Mouse (Mus musculus) liver, adult 2 months (tissue): Measurements from ENCODE around the gene Faim. TPM values are rescaled to one million over a fixed set of nuclear protein-coding genes. Genes with fewer than 3 reads are reported as not detected.

ENCODE experiments used
- DNase-seq: peaks from one replicate; pipeline ENCODE4 v3.0.0-alpha.2; 2011; ENCODE audit warnings: low read depth, low spot score; ENCODE audit errors: extremely low read depth
- H3K27ac ChIP-seq: fragments of 200-500 bp; replicated peaks from 2 replicates; pipeline ENCODE4 v1.5.1; 2012; ENCODE audit warnings: low read depth, mild to moderate bottlenecking, control low read depth, inconsistent platforms, low read length; ENCODE audit not compliant: insufficient read depth
- H3K27me3 ChIP-seq: fragments of 200-500 bp; 2 replicates; pipeline ENCODE4 v1.6.1; 2012; ENCODE audit warnings: mild to moderate bottlenecking, moderate library complexity, low read length, inconsistent platforms; ENCODE audit not compliant: control insufficient read depth, insufficient read depth
- H3K36me3 ChIP-seq: fragments of 200-500 bp; 2 replicates; pipeline ENCODE4 v1.6.1; 2012; ENCODE audit warnings: low read length, inconsistent platforms; ENCODE audit not compliant: control insufficient read depth, insufficient read depth
- H3K4me1 ChIP-seq: fragments of 200-500 bp; 2 replicates; pipeline ENCODE4 v1.6.1; 2011; ENCODE audit warnings: low read length; ENCODE audit not compliant: control insufficient read depth, insufficient read depth
- H3K4me3 ChIP-seq: fragments of 200-500 bp; 2 replicates; pipeline ENCODE4 v1.5.1; 2011; ENCODE audit warnings: low read depth, mild to moderate bottlenecking, control low read depth, low read length, moderate library complexity; ENCODE audit not compliant: insufficient read depth
- H3K79me2 ChIP-seq: fragments of 200-500 bp; 2 replicates; pipeline ENCODE4 v1.6.1; 2012; ENCODE audit warnings: inconsistent platforms, mild to moderate bottlenecking, low read length, moderate library complexity; ENCODE audit not compliant: control insufficient read depth, insufficient read depth
- H3K9ac ChIP-seq: fragments of 200-500 bp; 2 replicates; pipeline ENCODE4 v1.6.1; 2012; ENCODE audit warnings: low read depth, mild to moderate bottlenecking, control low read depth, inconsistent platforms, low read length
- CTCF ChIP-seq: fragments of 200-500 bp; IDR thresholded peaks from 2 replicates; pipeline ENCODE4 v1.5.1; 2011; ENCODE audit warnings: low read depth, low read length, control low read depth
- POLR2A ChIP-seq: fragments of 200-500 bp; IDR thresholded peaks from 2 replicates; pipeline ENCODE4 v1.6.1; 2011; ENCODE audit warnings: low read length, control low read depth; ENCODE audit not compliant: insufficient read depth; ENCODE audit errors: extremely low read depth
- WGBS: fragments of 180-500 bp; shearing (Covaris S2); methylation state at CpG from one replicate; pipeline ENCODE4 v1.1.7; 2018; 5-methylcytosine and 5-hydroxymethylcytosine counted together
- polyA plus RNA-seq: library from polyadenylated mRNA; depleted of rRNA; stranded (reverse); fragments of >200 nt; gene quantifications from 2 replicates; pipeline ENCODE4 v1.2.3, GENCODE M21; 2012
- total RNA-seq: library from RNA; depleted of rRNA; stranded (reverse); fragments of >200 nt; gene quantifications from 2 replicates; pipeline ENCODE4 v1.2.3, GENCODE M21; 2014

Faim gene
- total and polyA plus RNA-seq, 2 experiments = 2.3 to 10.9 TPM

DNA sequence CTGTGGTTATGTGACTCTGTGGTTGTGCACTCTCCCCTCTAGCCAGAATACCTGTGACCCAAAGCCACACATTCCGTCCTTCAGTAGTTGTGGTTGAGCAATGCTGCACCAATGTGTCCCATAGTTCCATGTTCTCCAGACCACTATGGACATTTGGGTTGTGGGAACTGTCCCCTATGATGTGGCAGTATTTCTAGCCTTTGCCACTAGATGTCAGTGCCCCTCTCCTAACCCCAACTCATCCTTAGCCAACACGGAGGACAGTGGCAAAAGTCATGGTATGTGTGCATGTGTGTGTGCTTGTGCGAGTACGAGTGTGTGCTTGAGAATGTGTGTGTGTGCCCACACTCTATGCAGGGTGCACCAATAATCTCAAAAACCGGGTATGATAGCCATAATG, 9.7 kb upstream of the Faim start:
- no peak overlapping the region for H3K9ac ChIP-seq
- H3K4me3 ChIP-seq = no peak overlapping the region
- no peaks in the 10 kb centered on the region for H3K36me3 ChIP-seq
- peak; percentile 31; the same call in 1 of the 2 replicates for TF ChIP-seq CTCF
- no peak for TF ChIP-seq POLR2A
- H3K27me3 ChIP-seq = peaks cover 20% of the 10 kb centered on the region
- H3K79me2 ChIP-seq = no peaks in the 10 kb centered on the region
- H3K27ac ChIP-seq = no peak overlapping the region
- DNase-seq = no peak
- 37% methylated on average over 5 of the region's 5 CpGs for WGBS
- H3K4me1 ChIP-seq = peaks cover 6% of the 10 kb centered on the region; the same call in 1 of the 2 replicates

DNA sequence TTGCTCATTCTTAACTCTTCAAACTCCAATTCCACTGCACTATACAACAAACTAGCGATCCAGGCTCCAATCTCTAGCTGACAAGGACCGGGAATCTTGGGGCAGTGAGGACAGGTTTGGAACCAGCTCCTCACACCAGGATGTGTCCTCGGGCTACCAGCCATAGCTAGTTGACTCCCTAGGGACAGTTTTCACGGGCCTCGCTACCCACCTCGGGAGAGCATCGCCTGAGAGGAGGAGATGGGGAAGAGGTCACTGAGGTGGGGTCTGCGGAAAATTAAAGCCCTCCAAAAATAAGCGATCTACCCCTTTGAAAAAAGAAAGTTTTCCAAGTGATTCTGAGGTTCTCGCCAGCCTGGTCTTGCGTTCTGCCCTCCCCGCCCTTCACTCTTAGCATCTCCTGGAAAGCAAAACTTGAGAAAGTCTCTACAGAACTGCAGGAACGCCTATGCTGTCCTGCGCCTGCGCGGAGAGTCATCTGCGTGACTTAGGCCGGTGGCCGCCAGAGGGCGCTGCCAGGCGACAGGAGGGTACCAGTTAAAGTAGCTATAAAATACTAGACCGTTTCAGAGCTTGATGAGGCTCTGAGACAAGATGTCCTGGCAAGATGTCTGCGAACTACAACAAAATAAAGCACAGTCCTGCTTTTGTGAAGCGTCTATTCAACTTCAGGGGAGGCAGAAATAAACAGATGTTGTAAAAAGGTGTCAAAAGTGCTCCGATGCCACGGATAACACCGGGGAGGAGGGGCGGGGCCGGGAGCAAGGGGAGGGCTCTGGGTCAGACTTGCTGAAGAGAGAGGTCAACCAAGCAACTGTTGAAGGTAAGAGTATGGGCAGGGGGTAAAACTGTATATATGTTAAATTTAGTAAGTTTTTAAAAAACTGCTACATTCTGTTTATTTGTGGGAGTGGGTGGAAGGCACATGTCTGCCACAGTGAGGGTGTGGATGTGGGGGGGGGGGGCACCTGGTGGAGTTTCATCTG, 6.4 kb upstream of the Faim start:
- no peak overlapping the region for H3K27ac ChIP-seq
- no peak overlapping the region for H3K9ac ChIP-seq
- no peak overlapping the region for H3K4me3 ChIP-seq
- no peaks in the 10 kb centered on the region for H3K4me1 ChIP-seq
- peaks cover 6% of the 10 kb centered on the region; the same call in 1 of the 2 replicates for H3K27me3 ChIP-seq
- H3K79me2 ChIP-seq = no peaks in the 10 kb centered on the region
- TF ChIP-seq CTCF (peak; percentile 95), POLR2A (no peak)
- H3K36me3 ChIP-seq = no peaks in the 10 kb centered on the region
- WGBS = 8% methylated on average over 29 of the region's 29 CpGs
- DNase-seq = peak; percentile 62

GRCm38 (mm10) chr9:98986476-98987096, 413 bp downstream of the Faim start:
- TF ChIP-seq POLR2A (no peak), CTCF (no peak)
- Histone ChIP-seq H3K27ac (no peak overlapping the region), H3K4me3 (peak overlapping the region; percentile 80), H3K36me3 (no peaks in the 10 kb centered on the region), H3K27me3 (no peaks in the 10 kb centered on the region), H3K4me1 (peaks cover 2% of the 10 kb centered on the region; the same call in 1 of the 2 replicates), H3K79me2 (no peaks in the 10 kb centered on the region; the same call in 1 of the 2 replicates), H3K9ac (peak overlapping the region; percentile 81)
- DNase-seq = peak; percentile 33
- under 1% methylated on average over 49 of the region's 50 CpGs for WGBS

DNA sequence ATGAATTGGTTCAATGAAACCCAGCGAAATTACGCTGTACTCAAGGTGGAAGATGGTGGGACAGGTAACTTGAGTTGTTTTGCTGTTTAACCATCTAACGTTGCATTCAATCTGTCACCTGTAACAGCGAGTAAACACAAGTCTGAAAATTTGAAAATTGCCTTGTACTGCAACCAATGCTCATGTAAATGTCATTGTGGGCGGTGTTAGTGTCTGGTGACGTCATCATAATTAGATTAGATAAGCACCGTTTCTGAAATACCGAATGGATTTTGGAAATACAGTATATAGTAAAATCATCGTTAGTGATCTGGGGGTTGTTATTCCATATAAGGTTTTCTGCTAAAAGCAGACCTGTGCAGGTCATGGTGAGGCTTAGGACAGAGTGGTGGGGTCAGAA, 958 bp downstream of the Faim start:
- Histone ChIP-seq H3K79me2 (no peaks in the 10 kb centered on the region; the same call in 1 of the 2 replicates), H3K27ac (no peak overlapping the region), H3K27me3 (no peaks in the 10 kb centered on the region), H3K4me3 (peak overlapping the region; percentile 80; the same call in 1 of the 2 replicates), H3K9ac (no peak overlapping the region), H3K36me3 (peaks cover 2% of the 10 kb centered on the region; the same call in 1 of the 2 replicates), H3K4me1 (peaks cover 2% of the 10 kb centered on the region; the same call in 1 of the 2 replicates)
- no peak for DNase-seq
- no peak for TF ChIP-seq CTCF
- TF ChIP-seq POLR2A = no peak
- whole genome bisulfite sequencing = 40% methylated on average over 9 of the region's 9 CpGs

DNA sequence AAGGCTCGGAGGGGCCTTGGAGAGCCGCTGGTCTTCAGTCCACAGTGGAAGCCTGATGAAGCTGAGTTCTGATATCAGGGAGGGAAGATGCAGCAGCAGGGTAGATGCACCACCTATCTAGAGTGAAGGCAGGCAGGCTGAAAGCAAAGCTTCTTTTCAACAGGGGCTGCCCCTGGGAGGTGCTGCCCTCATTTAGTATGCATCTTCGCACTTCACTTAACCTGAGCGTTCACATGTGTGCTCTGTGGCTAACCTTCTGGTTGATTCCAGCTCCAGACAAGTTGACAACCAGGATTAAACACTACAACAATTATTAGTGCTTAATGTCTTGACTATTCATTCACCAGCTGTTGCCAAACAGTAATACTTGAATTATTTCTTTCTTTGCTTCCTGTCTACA, 7.9 kb downstream of the Faim start:
- no peak overlapping the region for H3K9ac ChIP-seq
- DNase-seq = no peak
- peaks cover 13% of the 10 kb centered on the region for H3K36me3 ChIP-seq
- no peak overlapping the region for H3K4me3 ChIP-seq
- TF ChIP-seq POLR2A (no peak), CTCF (no peak)
- no peaks in the 10 kb centered on the region for H3K79me2 ChIP-seq
- no peaks in the 10 kb centered on the region for H3K4me1 ChIP-seq
- whole genome bisulfite sequencing = 98% methylated on average over 4 of the region's 4 CpGs
- H3K27ac ChIP-seq = no peak overlapping the region
- H3K27me3 ChIP-seq = no peaks in the 10 kb centered on the region
